Mouse (Mus musculus) macrophage (primary cell): ENCODE measurements around the gene Gcsam. TPM values are rescaled to one million over a fixed set of nuclear protein-coding genes. Genes with fewer than 3 reads are reported as not detected.

Experiments used
- H3K27ac ChIP-seq: fragments of 350-480 bp; formaldehyde crosslinking; 2 replicates; pipeline ENCODE4 v1.9.0; 2021
- H3K36me3 ChIP-seq: fragments of 350-480 bp; formaldehyde crosslinking; 2 replicates; pipeline ENCODE4 v1.9.0; 2021; ENCODE audit errors: inconsistent target
- H3K4me3 ChIP-seq: fragments of 350-480 bp; formaldehyde crosslinking; 2 replicates; pipeline ENCODE4 v1.9.0; 2021; ENCODE audit errors: inconsistent target
- H3K79me2 ChIP-seq: fragments of 350-480 bp; formaldehyde crosslinking; 2 replicates; pipeline ENCODE4 v1.9.0; 2021; ENCODE audit errors: inconsistent target
- WGBS: methylation state at CpG from one replicate; pipeline ENCODE4 v1.1.7; 2026; ENCODE audit warnings: inconsistent platforms; ENCODE audit not compliant: missing documents; 5-methylcytosine and 5-hydroxymethylcytosine counted together
- polyA plus RNA-seq: library from polyadenylated mRNA; stranded (reverse); fragments of 250-400 nt; gene quantifications from 3 replicates; pipeline ENCODE4 v1.2.4, GENCODE M21; 2018; ENCODE audit warnings: inconsistent platforms

Gcsam gene
- polyA plus RNA-seq, 1 experiment from 2014 or later, result 0.19 TPM

- 92% methylated on average over 8 of the region's 8 CpGs for WGBS
- H3K4me3 ChIP-seq, result no peak overlapping the region
- H3K79me2 ChIP-seq, result no peaks in the 10 kb centered on the region
- no peaks in the 10 kb centered on the region for H3K36me3 ChIP-seq
- H3K27ac ChIP-seq, result no peak overlapping the region
Observed at GRCm38 (mm10) chr16:45629497-45630105, 19.4 kb downstream of the Gcsam start.

- Histone ChIP-seq H3K4me3 (no peak overlapping the region), H3K27ac (no peak overlapping the region), H3K79me2 (no peaks in the 10 kb centered on the region), H3K36me3 (no peaks in the 10 kb centered on the region)
- WGBS, result 67% methylated on average over 5 of the region's 5 CpGs
Observed at GRCm38 (mm10) chr16:45630347-45630960, 20.3 kb downstream of the Gcsam start.

- WGBS, result 100% methylated on average over 4 of the region's 4 CpGs
- Histone ChIP-seq H3K4me3 (no peak overlapping the region), H3K79me2 (no peaks in the 10 kb centered on the region), H3K27ac (no peak overlapping the region), H3K36me3 (no peaks in the 10 kb centered on the region)
Observed at GRCm38 (mm10) chr16:45632420-45632819, 22.2 kb downstream of the Gcsam start.

GRCm38 (mm10) chr16:45635826-45636225, 25.6 kb downstream of the Gcsam start:
- 93% methylated on average over 2 of the region's 2 CpGs for WGBS
- Histone ChIP-seq H3K27ac (no peak overlapping the region), H3K4me3 (no peak overlapping the region), H3K36me3 (no peaks in the 10 kb centered on the region), H3K79me2 (no peaks in the 10 kb centered on the region)

- Histone ChIP-seq H3K36me3 (no peaks in the 10 kb centered on the region), H3K27ac (no peak overlapping the region), H3K4me3 (no peak overlapping the region), H3K79me2 (no peaks in the 10 kb centered on the region)
- 96% methylated on average over 10 of the region's 10 CpGs for WGBS
Observed at GRCm38 (mm10) chr16:45640070-45640762, 30.0 kb downstream of the Gcsam start.

GRCm38 (mm10) chr16:45641301-45641700, 31.1 kb downstream of the Gcsam start:
- H3K27ac ChIP-seq, result no peak overlapping the region
- WGBS, result 84% methylated on average over 3 of the region's 3 CpGs
- no peaks in the 10 kb centered on the region for H3K36me3 ChIP-seq
- no peaks in the 10 kb centered on the region for H3K79me2 ChIP-seq
- no peak overlapping the region for H3K4me3 ChIP-seq

GRCm38 (mm10) chr16:45643944-45644343, 33.8 kb downstream of the Gcsam start:
- Histone ChIP-seq H3K27ac (no peak overlapping the region), H3K36me3 (no peaks in the 10 kb centered on the region)
- 97% methylated on average over 3 of the region's 3 CpGs for WGBS

GRCm38 (mm10) chr16:45644380-45644779, 34.2 kb downstream of the Gcsam start:
- Histone ChIP-seq H3K4me3 (no peak overlapping the region), H3K79me2 (no peaks in the 10 kb centered on the region), H3K36me3 (no peaks in the 10 kb centered on the region), H3K27ac (no peak overlapping the region)
- 34% methylated on average over 6 of the region's 6 CpGs for WGBS

More at GRCm38 (mm10) chr16:45643944-45644343, 33.8 kb downstream of the Gcsam start:
- Histone ChIP-seq H3K79me2 (no peaks in the 10 kb centered on the region), H3K4me3 (no peak overlapping the region)

- 37% methylated on average over 2 of the region's 2 CpGs for WGBS
- no peaks in the 10 kb centered on the region for H3K36me3 ChIP-seq
- peak overlapping the region; percentile 19; the same call in 1 of the 2 replicates for H3K27ac ChIP-seq
- no peak overlapping the region for H3K4me3 ChIP-seq
- no peaks in the 10 kb centered on the region for H3K79me2 ChIP-seq
Observed at GRCm38 (mm10) chr16:45651497-45651896, 41.3 kb downstream of the Gcsam start.

- Histone ChIP-seq H3K36me3 (no peaks in the 10 kb centered on the region), H3K4me3 (no peak overlapping the region), H3K27ac (no peak overlapping the region), H3K79me2 (no peaks in the 10 kb centered on the region)
- WGBS, result 35% methylated on average over 14 of the region's 17 CpGs
Observed at GRCm38 (mm10) chr16:45653009-45653933, 43.1 kb downstream of the Gcsam start.

- Histone ChIP-seq H3K27ac (no peak within 1 kb of the TSS), H3K79me2 (no peaks in the 10 kb centered on the region), H3K36me3 (no peaks in the 10 kb centered on the region), H3K4me3 (no peak within 1 kb of the TSS)
- WGBS, result 37% methylated on average over 19 of the region's 20 CpGs
Observed at GRCm38 (mm10) chr16:45653934-45654332, 43.8 kb downstream of the Gcsam start, which contains the start of gene BC016579. Gene BC016579 (minus strand): TSS chr16:45654068.

GRCm38 (mm10) chr16:45654465-45654864, 44.3 kb downstream of the Gcsam start:
- WGBS, result 92% methylated on average over 9 of the region's 9 CpGs

GRCm38 (mm10) chr16:45657574-45658159, 47.5 kb downstream of the Gcsam start:
- WGBS, result 71% methylated on average over 12 of the region's 12 CpGs
- Histone ChIP-seq H3K36me3 (no peaks in the 10 kb centered on the region), H3K79me2 (no peaks in the 10 kb centered on the region), H3K27ac (no peak overlapping the region), H3K4me3 (no peak overlapping the region)

More at GRCm38 (mm10) chr16:45654465-45654864, 44.3 kb downstream of the Gcsam start:
- no peak overlapping the region for H3K4me3 ChIP-seq
- no peak overlapping the region for H3K27ac ChIP-seq
- H3K36me3 ChIP-seq, result no peaks in the 10 kb centered on the region
- no peaks in the 10 kb centered on the region for H3K79me2 ChIP-seq

GRCm38 (mm10) chr16:45658248-45658647, 48.1 kb downstream of the Gcsam start:
- no peaks in the 10 kb centered on the region for H3K79me2 ChIP-seq
- WGBS, result 94% methylated on average over 1 of the region's 1 CpGs
- H3K27ac ChIP-seq, result no peak overlapping the region
- H3K4me3 ChIP-seq, result no peak overlapping the region
- H3K36me3 ChIP-seq, result no peaks in the 10 kb centered on the region
